Mouse (Mus musculus) kidney, embryonic 16.5 days (tissue): ENCODE results near the gene Filip1l. TPM values are rescaled to one million over a fixed set of nuclear protein-coding genes. Genes with fewer than 3 reads are reported as not detected.

Experiments
- ATAC-seq: fragments of 200-750 bp; cut with Nextera tagmentation; 2 replicates; pipeline ENCODE4 v1.8.0; 2017; ENCODE audit warnings: moderate TSS enrichment; ENCODE audit not compliant: low FRiP score, low TSS enrichment
- H3K27ac ChIP-seq: fragments of 300-500 bp; sonication (generic); 2 replicates; pipeline ENCODE4 v1.5.1; 2014; ENCODE audit warnings: low read length
- H3K27me3 ChIP-seq: fragments of 300-500 bp; sonication (generic); 2 replicates; pipeline ENCODE4 v1.6.1; 2014; ENCODE audit warnings: low read length, control low read depth, mixed read lengths; ENCODE audit not compliant: insufficient read depth
- H3K36me3 ChIP-seq: fragments of 300-500 bp; sonication (generic); 2 replicates; pipeline ENCODE4 v1.6.1; 2014; ENCODE audit warnings: low read length, control low read depth, mixed read lengths; ENCODE audit not compliant: insufficient read depth
- H3K4me1 ChIP-seq: fragments of 300-500 bp; sonication (generic); 2 replicates; pipeline ENCODE4 v1.6.1; 2014; ENCODE audit warnings: low read length, control low read depth, mixed read lengths; ENCODE audit not compliant: insufficient read depth
- H3K4me2 ChIP-seq: fragments of 300-500 bp; sonication (generic); replicated peaks from 2 replicates; pipeline ENCODE4 v1.6.1; 2014; ENCODE audit warnings: low read depth, low read length
- H3K4me3 ChIP-seq: fragments of 300-500 bp; sonication (generic); 2 replicates; pipeline ENCODE4 v1.5.1; 2014; ENCODE audit warnings: mild to moderate bottlenecking, low read length
- H3K9ac ChIP-seq: fragments of 300-500 bp; sonication (generic); replicated peaks from 2 replicates; pipeline ENCODE4 v1.6.1; 2014; ENCODE audit warnings: low read length
- H3K9me3 ChIP-seq: fragments of 300-500 bp; sonication (generic); 2 replicates; pipeline ENCODE4 v1.6.1; 2016; ENCODE audit warnings: low read length, control low read depth
- WGBS: fragments of 180-500 bp; shearing (Covaris S2); extraction: QIAGEN DNeasy Blood & Tissue Kit; methylation state at CpG from one replicate; pipeline ENCODE4 v1.1.7; 2014; 5-methylcytosine and 5-hydroxymethylcytosine counted together
- polyA plus RNA-seq: library from polyadenylated mRNA; unstranded; fragments of >200 nt; fragmentation: Nextera tagmentation; extraction: Ambion mirVana; gene quantifications from 2 replicates; pipeline ENCODE4 v1.2.1, GENCODE M21; 2015

The Filip1l gene
- polyA plus RNA-seq, 1 experiment from 2014 or later: 27.7 TPM

- no peak for ATAC-seq
- Histone ChIP-seq H3K36me3 (no peaks in the 10 kb centered on the region), H3K9ac (no peak overlapping the region), H3K4me2 (no peak overlapping the region), H3K27ac (no peak overlapping the region), H3K27me3 (no peaks in the 10 kb centered on the region), H3K9me3 (no peaks in the 10 kb centered on the region; the same call in 1 of the 2 replicates), H3K4me3 (no peak overlapping the region), H3K4me1 (peaks cover 4% of the 10 kb centered on the region; the same call in 1 of the 2 replicates)
- 79% methylated on average over 1 of the region's 1 CpGs for WGBS
Observed at GRCm38 (mm10) chr16:57546355-57546754, 193.5 kb downstream of the Filip1l start.

GRCm38 (mm10) chr16:57548608-57549007 lies 195.7 kb downstream of the Filip1l start:
- Histone ChIP-seq H3K27ac (no peak overlapping the region), H3K4me1 (peaks cover 13% of the 10 kb centered on the region), H3K27me3 (no peaks in the 10 kb centered on the region), H3K4me3 (peak overlapping the region; percentile 76), H3K9me3 (no peaks in the 10 kb centered on the region), H3K4me2 (peak overlapping the region; percentile 93), H3K36me3 (no peaks in the 10 kb centered on the region), H3K9ac (peak overlapping the region; percentile 95)
- ATAC-seq: no peak
- 53% methylated on average over 2 of the region's 2 CpGs for WGBS

- Histone ChIP-seq H3K9me3 (no peaks in the 10 kb centered on the region), H3K4me1 (peaks cover 19% of the 10 kb centered on the region), H3K4me3 (peak overlapping the region; percentile 76), H3K4me2 (peak overlapping the region; percentile 93), H3K27me3 (no peaks in the 10 kb centered on the region), H3K9ac (peak overlapping the region; percentile 95), H3K27ac (peak overlapping the region; percentile 61), H3K36me3 (no peaks in the 10 kb centered on the region)
- 1% methylated on average over 56 of the region's 64 CpGs for WGBS
- ATAC-seq: peak; percentile 97
Observed at GRCm38 (mm10) chr16:57549061-57550037, 196.5 kb downstream of the Filip1l start.

GRCm38 (mm10) chr16:57550088-57550487 lies 197.2 kb downstream of the Filip1l start:
- Histone ChIP-seq H3K27me3 (no peaks in the 10 kb centered on the region), H3K27ac (no peak overlapping the region), H3K4me1 (peaks cover 27% of the 10 kb centered on the region), H3K4me3 (peak overlapping the region; percentile 76), H3K9ac (peak overlapping the region; percentile 62; the same call in 1 of the 2 replicates), H3K9me3 (no peaks in the 10 kb centered on the region), H3K4me2 (peak overlapping the region; percentile 93), H3K36me3 (no peaks in the 10 kb centered on the region)
- no peak for ATAC-seq
- WGBS: 50% methylated on average over 3 of the region's 3 CpGs

GRCm38 (mm10) chr16:57550817-57551216 lies 197.9 kb downstream of the Filip1l start:
- peak overlapping the region; percentile 59; the same call in 1 of the 2 replicates for H3K9ac ChIP-seq
- WGBS: 16% methylated on average over 2 of the region's 2 CpGs
- H3K4me1 ChIP-seq: peaks cover 32% of the 10 kb centered on the region
- 0 out of 2 replicates have a peak overlapping the region, but pooled peaks have one; percentile 56 for H3K27ac ChIP-seq
- no peak for ATAC-seq
- no peaks in the 10 kb centered on the region for H3K9me3 ChIP-seq
- peak overlapping the region; percentile 55 for H3K4me2 ChIP-seq
- H3K4me3 ChIP-seq: peak overlapping the region; percentile 46
- no peaks in the 10 kb centered on the region for H3K36me3 ChIP-seq
- no peaks in the 10 kb centered on the region for H3K27me3 ChIP-seq

GRCm38 (mm10) chr16:57551617-57552016 lies 198.7 kb downstream of the Filip1l start:
- Histone ChIP-seq H3K27ac (no peak overlapping the region), H3K4me1 (peaks cover 40% of the 10 kb centered on the region), H3K4me2 (peak overlapping the region; percentile 55), H3K9ac (no peak overlapping the region), H3K36me3 (no peaks in the 10 kb centered on the region), H3K4me3 (0 out of 2 replicates have a peak overlapping the region, but pooled peaks have one; percentile 2), H3K9me3 (no peaks in the 10 kb centered on the region), H3K27me3 (no peaks in the 10 kb centered on the region)
- no peak for ATAC-seq
- 76% methylated on average over 2 of the region's 2 CpGs for WGBS

GRCm38 (mm10) chr16:57552709-57553108 lies 199.8 kb downstream of the Filip1l start:
- Histone ChIP-seq H3K27me3 (no peaks in the 10 kb centered on the region), H3K9ac (no peak overlapping the region), H3K4me1 (peaks cover 44% of the 10 kb centered on the region), H3K9me3 (no peaks in the 10 kb centered on the region), H3K36me3 (no peaks in the 10 kb centered on the region), H3K4me2 (no peak overlapping the region), H3K27ac (no peak overlapping the region), H3K4me3 (no peak overlapping the region)
- no peak for ATAC-seq
- WGBS: 86% methylated on average over 5 of the region's 5 CpGs

GRCm38 (mm10) chr16:57553235-57553634 lies 200.3 kb downstream of the Filip1l start:
- Histone ChIP-seq H3K36me3 (no peaks in the 10 kb centered on the region), H3K27me3 (no peaks in the 10 kb centered on the region), H3K9me3 (no peaks in the 10 kb centered on the region), H3K9ac (no peak overlapping the region), H3K27ac (no peak overlapping the region), H3K4me1 (peaks cover 41% of the 10 kb centered on the region), H3K4me2 (no peak overlapping the region), H3K4me3 (no peak overlapping the region)
- ATAC-seq: no peak

- no peak overlapping the region for H3K4me2 ChIP-seq
- H3K27me3 ChIP-seq: no peaks in the 10 kb centered on the region
- WGBS: 65% methylated on average over 6 of the region's 6 CpGs
- peak overlapping the region; percentile 15; the same call in 1 of the 2 replicates for H3K27ac ChIP-seq
- no peaks in the 10 kb centered on the region for H3K9me3 ChIP-seq
- no peaks in the 10 kb centered on the region for H3K36me3 ChIP-seq
- no peak for ATAC-seq
- peaks cover 41% of the 10 kb centered on the region for H3K4me1 ChIP-seq
- H3K4me3 ChIP-seq: no peak overlapping the region
- no peak overlapping the region for H3K9ac ChIP-seq
Observed at GRCm38 (mm10) chr16:57554886-57555400, 202.1 kb downstream of the Filip1l start.

GRCm38 (mm10) chr16:57555667-57556066 lies 202.8 kb downstream of the Filip1l start:
- WGBS: 46% methylated on average over 4 of the region's 4 CpGs
- Histone ChIP-seq H3K4me1 (peaks cover 41% of the 10 kb centered on the region), H3K9ac (no peak overlapping the region), H3K4me3 (no peak overlapping the region), H3K27ac (peak overlapping the region; percentile 84; the same call in 1 of the 2 replicates), H3K4me2 (no peak overlapping the region), H3K9me3 (no peaks in the 10 kb centered on the region), H3K27me3 (no peaks in the 10 kb centered on the region), H3K36me3 (no peaks in the 10 kb centered on the region)
- no peak for ATAC-seq
